Mouse (Mus musculus): ENCODE data around the gene Lamp2.

DNA sequence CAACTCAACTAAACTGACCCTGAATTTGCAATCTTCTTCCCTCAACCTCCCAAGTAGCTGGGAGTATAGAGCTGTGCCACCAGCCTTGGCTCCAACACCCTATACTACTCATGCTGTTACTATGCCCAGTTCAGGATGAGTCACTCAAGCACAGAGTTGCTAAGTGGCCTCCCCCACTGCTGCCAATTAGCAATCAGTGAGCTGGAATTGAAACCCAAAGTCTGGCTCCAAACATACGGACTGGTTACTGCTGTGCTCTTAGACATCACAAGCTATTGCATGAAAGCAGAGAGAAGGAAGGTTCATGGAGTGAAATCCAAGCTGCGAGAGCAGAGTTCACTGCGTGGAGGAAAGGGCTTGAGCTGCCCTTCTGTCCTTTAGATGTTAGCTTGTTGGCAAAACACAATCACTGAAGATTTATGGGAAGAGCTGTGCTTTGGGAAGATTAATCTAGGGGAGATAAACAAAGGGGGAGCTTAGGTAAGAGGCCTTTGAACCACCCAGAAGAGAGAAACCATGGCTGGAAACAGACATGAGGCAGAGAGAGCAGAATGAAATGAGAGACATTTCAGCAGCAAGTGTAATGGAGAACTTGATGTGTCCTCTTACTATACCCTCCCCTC, 27.3 kb downstream of the Lamp2 start:
- TF ChIP-seq CTCF (IDR thresholded peaks at IDR 0.05; ENCODE audit: low read depth) (no peak), EP300 (IDR thresholded peaks at IDR 0.05; ENCODE audit: low read depth) (no peak)

Measured in heart, postnatal 0 days (tissue).